Mouse (Mus musculus) heart, embryonic 14.5 days (tissue): ENCODE results near the gene Doc2a. TPM values are rescaled to one million over a fixed set of nuclear protein-coding genes. Genes with fewer than 3 reads are reported as not detected.

Experiments used
- ATAC-seq: fragments of 200-750 bp; cut with Nextera tagmentation; 2 replicates; pipeline ENCODE4 v1.8.0; 2017; ENCODE audit warnings: low read depth, moderate TSS enrichment; ENCODE audit not compliant: insufficient number of reproducible peaks, insufficient read depth, low FRiP score
- H3K27ac ChIP-seq, 2 experiments: fragments of 200-500 bp in 1 of 2; fragments of 300-500 bp in 1 of 2; sonication (generic) in 1 of 2; replicated peaks in 1 of 2; 2 replicates each; pipeline ENCODE4 v1.5.1; 2012 to 2014; ENCODE audit warnings: low read depth in 2 of 2, low read length in 2 of 2, control low read depth in 1 of 2, mild to moderate bottlenecking in 1 of 2, mixed read lengths in 1 of 2; ENCODE audit not compliant: control insufficient read depth in 1 of 2, insufficient read depth in 1 of 2
- H3K27me3 ChIP-seq: fragments of 300-500 bp; sonication (generic); 2 replicates; pipeline ENCODE4 v1.6.1; 2014; ENCODE audit warnings: mild to moderate bottlenecking, low read length, control low read depth; ENCODE audit not compliant: control insufficient read depth, insufficient read depth
- H3K36me3 ChIP-seq: fragments of 300-500 bp; sonication (generic); 2 replicates; pipeline ENCODE4 v1.6.1; 2014; ENCODE audit warnings: mild to moderate bottlenecking, control low read depth, low read length, mixed read lengths; ENCODE audit not compliant: control insufficient read depth, insufficient read depth
- H3K4me1 ChIP-seq, 2 experiments: fragments of 200-500 bp in 1 of 2; fragments of 300-500 bp in 1 of 2; sonication (generic) in 1 of 2; 2 replicates each; pipeline ENCODE4 v1.6.1; 2012 to 2014; ENCODE audit warnings: low read length in 2 of 2, control low read depth in 1 of 2, mixed read lengths in 1 of 2; ENCODE audit not compliant: control insufficient read depth in 2 of 2, insufficient read depth in 2 of 2
- H3K4me2 ChIP-seq: fragments of 300-500 bp; sonication (generic); 2 replicates; pipeline ENCODE4 v1.6.1; 2014; ENCODE audit warnings: mild to moderate bottlenecking, low read length
- H3K4me3 ChIP-seq, 2 experiments: fragments of 200-500 bp in 1 of 2; fragments of 300-500 bp in 1 of 2; sonication (generic) in 1 of 2; 2 replicates each; pipeline ENCODE4 v1.5.1; 2012 to 2014; ENCODE audit warnings: low read length in 2 of 2, mild to moderate bottlenecking in 2 of 2, control low read depth in 1 of 2, low read depth in 1 of 2, moderate library complexity in 1 of 2; ENCODE audit not compliant: control insufficient read depth in 1 of 2, insufficient read depth in 1 of 2
- H3K9ac ChIP-seq: fragments of 300-500 bp; sonication (generic); 2 replicates; pipeline ENCODE4 v1.6.1; 2014; ENCODE audit warnings: mild to moderate bottlenecking, low read length
- H3K9me3 ChIP-seq: fragments of 300-500 bp; sonication (generic); 2 replicates; pipeline ENCODE4 v1.6.1; 2016; ENCODE audit warnings: low read length, control low read depth; ENCODE audit not compliant: control insufficient read depth
- WGBS: fragments of 180-500 bp; shearing (Covaris S2); extraction: QIAGEN DNeasy Blood & Tissue Kit; methylation state at CpG from one replicate; pipeline ENCODE4 v1.1.7; 2014; 5-methylcytosine and 5-hydroxymethylcytosine counted together
- polyA plus RNA-seq: library from polyadenylated mRNA; unstranded; fragments of >200 nt; fragmentation: Nextera tagmentation; extraction: Ambion mirVana; gene quantifications from 2 replicates; pipeline ENCODE4 v1.2.1, GENCODE M21; 2014

Gene Doc2a
- polyA plus RNA-seq, 1 experiment from 2014 or later = 0.14 TPM

GRCm38 (mm10) chr7:126815726-126816222 lies 31.4 kb upstream of the Doc2a start:
- ATAC-seq = no peak
- H3K4me3 ChIP-seq = no peak overlapping the region
- H3K4me1 ChIP-seq = no peaks in the 10 kb centered on the region
- no peaks in the 10 kb centered on the region for H3K9me3 ChIP-seq
- no peak overlapping the region for H3K4me2 ChIP-seq
- no peaks in the 10 kb centered on the region for H3K27me3 ChIP-seq
- 57% methylated on average over 8 of the region's 8 CpGs for WGBS
- H3K36me3 ChIP-seq = no peaks in the 10 kb centered on the region
- no peak overlapping the region for H3K27ac ChIP-seq
- H3K9ac ChIP-seq = no peak overlapping the region

- ATAC-seq = no peak
- H3K4me2 ChIP-seq = no peak overlapping the region
- no peaks in the 10 kb centered on the region for H3K9me3 ChIP-seq
- no peaks in the 10 kb centered on the region for H3K4me1 ChIP-seq
- H3K27ac ChIP-seq = no peak overlapping the region
- 81% methylated on average over 8 of the region's 8 CpGs for WGBS
- H3K36me3 ChIP-seq = no peaks in the 10 kb centered on the region
- H3K4me3 ChIP-seq = no peak overlapping the region
- H3K9ac ChIP-seq = no peak overlapping the region
- H3K27me3 ChIP-seq = 0 out of 2 replicates have a peak, but pooled peaks cover 3% of the 10 kb centered on the region
Measured at GRCm38 (mm10) chr7:126816494-126816893, 30.7 kb upstream of the Doc2a start.

- no peak for ATAC-seq
- Histone ChIP-seq H3K9me3 (no peaks in the 10 kb centered on the region), H3K9ac (no peak overlapping the region), H3K27ac (no peak overlapping the region), H3K4me2 (no peak overlapping the region), H3K36me3 (no peaks in the 10 kb centered on the region), H3K27me3 (peaks cover 6% of the 10 kb centered on the region), H3K4me3 (no peak overlapping the region), H3K4me1 (no peaks in the 10 kb centered on the region)
- 78% methylated on average over 7 of the region's 7 CpGs for WGBS
Measured at GRCm38 (mm10) chr7:126817595-126817994, 29.6 kb upstream of the Doc2a start.

GRCm38 (mm10) chr7:126818818-126819217 lies 28.4 kb upstream of the Doc2a start:
- H3K4me2 ChIP-seq = no peak overlapping the region

GRCm38 (mm10) chr7:126821835-126822511 lies 25.2 kb upstream of the Doc2a start:
- Histone ChIP-seq H3K9me3 (no peaks in the 10 kb centered on the region), H3K4me2 (no peak overlapping the region), H3K27me3 (peaks cover 39% of the 10 kb centered on the region), H3K4me1 (peaks cover 0 to 4% of the 10 kb centered on the region in 2 experiments; a peak in 2 of 4 replicates), H3K27ac (no peak overlapping the region), H3K9ac (no peak overlapping the region), H3K4me3 (no peak overlapping the region), H3K36me3 (no peaks in the 10 kb centered on the region)
- 0 out of 2 replicates have a peak, but pooled peaks have one; percentile 26 for ATAC-seq
- WGBS = 24% methylated on average over 7 of the region's 7 CpGs

More at GRCm38 (mm10) chr7:126818818-126819217, 28.4 kb upstream of the Doc2a start:
- Histone ChIP-seq H3K4me3 (no peak overlapping the region), H3K36me3 (no peaks in the 10 kb centered on the region), H3K27me3 (peaks cover 18% of the 10 kb centered on the region), H3K9me3 (no peaks in the 10 kb centered on the region), H3K4me1 (peaks cover 0 to 4% of the 10 kb centered on the region in 2 experiments; a peak in 2 of 4 replicates), H3K27ac (no peak overlapping the region), H3K9ac (no peak overlapping the region)
- ATAC-seq = no peak
- WGBS = 35% methylated on average over 1 of the region's 1 CpGs

- Histone ChIP-seq H3K4me2 (no peak overlapping the region), H3K9ac (no peak overlapping the region), H3K4me1 (peaks cover 0 to 4% of the 10 kb centered on the region in 2 experiments; a peak in 2 of 4 replicates), H3K27ac (no peak overlapping the region), H3K9me3 (no peaks in the 10 kb centered on the region), H3K36me3 (no peaks in the 10 kb centered on the region), H3K27me3 (peaks cover 39% of the 10 kb centered on the region), H3K4me3 (no peak overlapping the region)
- 15% methylated on average over 9 of the region's 9 CpGs for WGBS
- no peak for ATAC-seq
Measured at GRCm38 (mm10) chr7:126822741-126823140, 24.5 kb upstream of the Doc2a start.

- Histone ChIP-seq H3K27me3 (peaks cover 39% of the 10 kb centered on the region), H3K9ac (0 out of 2 replicates have a peak overlapping the region, but pooled peaks have one; percentile 8), H3K4me1 (peaks cover 0 to 4% of the 10 kb centered on the region in 2 experiments; a peak in 2 of 4 replicates), H3K4me3 (peak overlapping the region in 1 of 2 experiments; percentile 27; a peak in 2 of 4 replicates), H3K36me3 (no peaks in the 10 kb centered on the region), H3K27ac (no peak overlapping the region), H3K9me3 (no peaks in the 10 kb centered on the region), H3K4me2 (peak overlapping the region; percentile 57)
- ATAC-seq = no peak
- WGBS = 4% methylated on average over 18 of the region's 19 CpGs
Measured at GRCm38 (mm10) chr7:126823202-126823711, 24.0 kb upstream of the Doc2a start.
